Mouse (Mus musculus): ENCODE measurements around the gene Mitf.

Mitf gene

DNA sequence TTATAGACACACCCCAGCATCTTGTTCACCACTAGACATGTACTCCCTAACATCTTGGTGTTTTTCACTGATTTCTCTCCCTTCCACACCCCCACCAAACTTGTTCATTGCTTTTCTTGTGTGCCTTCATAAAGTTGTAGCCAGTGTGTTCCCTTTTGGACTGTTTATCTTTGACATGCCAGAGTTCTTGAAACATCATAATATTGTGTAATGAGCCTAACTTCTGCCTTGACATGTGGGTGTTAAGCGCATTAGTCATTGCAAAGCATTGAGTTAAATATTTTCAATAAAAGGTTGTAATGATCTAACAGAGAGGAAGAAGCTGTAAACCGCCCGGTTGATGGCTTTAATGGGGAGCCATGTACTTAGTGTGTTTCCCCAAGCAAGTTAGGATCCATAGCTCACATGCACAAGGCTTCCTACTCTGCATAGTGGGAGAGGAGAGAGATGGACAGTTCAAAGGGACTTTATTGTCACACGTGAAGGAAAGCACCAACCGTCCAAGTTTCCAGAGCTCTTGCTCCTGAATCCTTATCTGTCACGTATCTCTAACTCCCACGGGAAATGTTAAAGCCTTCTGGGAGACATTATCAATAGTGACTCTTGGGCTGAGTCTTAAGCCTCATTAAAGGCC, 19.9 kb downstream of the Mitf start:
- DNase-seq (ENCODE audit: low spot score), result no peak

DNA sequence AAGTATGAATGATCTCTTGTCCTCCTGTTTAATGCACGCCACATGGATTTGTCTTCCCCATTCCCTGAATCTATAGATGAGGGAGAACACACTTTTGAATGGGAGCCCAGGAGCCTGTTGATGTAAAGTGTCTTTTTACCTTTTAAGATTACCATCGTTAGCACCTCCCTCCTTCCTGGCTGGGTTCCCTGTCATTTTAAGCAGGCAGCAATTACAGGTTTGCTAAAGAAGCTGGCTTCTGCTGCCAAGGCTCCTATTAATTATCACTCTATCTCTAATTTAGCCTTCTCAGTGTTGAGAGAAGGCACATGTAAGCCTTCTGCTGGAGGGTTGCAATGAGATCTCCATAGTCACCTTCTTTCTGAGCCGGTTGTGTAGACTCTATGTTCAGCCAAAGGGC, 21.2 kb downstream of the Mitf start:
- no peak for DNase-seq (ENCODE audit: low spot score)

DNA sequence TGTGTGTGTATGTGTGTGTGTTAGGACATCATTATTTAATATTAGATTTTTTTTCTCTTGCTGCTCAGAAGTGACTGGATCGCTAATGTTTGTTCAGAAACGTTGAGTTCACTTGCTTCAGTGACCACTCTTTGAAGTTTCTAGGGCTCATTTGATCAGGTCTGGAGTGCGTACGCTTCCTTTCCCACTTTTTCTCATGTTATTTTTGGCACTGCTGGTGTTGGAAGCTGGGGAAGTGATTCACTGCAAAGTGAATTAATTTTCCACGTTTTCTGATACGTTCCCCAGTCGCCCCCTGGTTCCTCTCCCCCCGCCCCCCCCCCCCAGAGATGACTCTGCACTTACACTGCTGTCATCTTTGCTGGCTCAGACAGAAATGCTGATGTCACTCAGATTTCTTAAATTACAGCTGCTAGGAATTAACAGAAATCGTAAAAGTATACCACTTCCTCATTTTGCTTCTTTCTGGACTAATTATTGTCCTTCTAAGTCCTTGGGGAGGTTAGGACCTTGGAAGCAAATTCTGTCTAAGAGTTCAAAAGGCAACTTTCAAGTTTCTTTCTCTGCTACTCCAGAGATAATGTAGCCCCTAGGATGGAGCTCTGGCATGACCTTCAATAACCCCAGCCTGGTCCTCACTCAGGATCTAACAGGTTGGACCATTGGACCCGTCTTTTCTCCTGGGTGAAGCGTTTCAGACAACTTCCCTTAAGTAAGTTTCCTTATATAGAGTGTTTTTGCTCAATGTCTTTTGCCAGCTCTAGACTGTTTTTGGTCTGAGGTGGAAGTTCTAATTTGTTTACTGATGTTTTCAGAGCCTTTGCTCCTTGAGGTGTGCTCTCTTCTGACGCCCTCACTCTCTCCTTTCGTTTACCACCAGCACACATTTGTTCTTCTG, 22.2 kb downstream of the Mitf start:
- DNase-seq (ENCODE audit: low spot score), result no peak

DNA sequence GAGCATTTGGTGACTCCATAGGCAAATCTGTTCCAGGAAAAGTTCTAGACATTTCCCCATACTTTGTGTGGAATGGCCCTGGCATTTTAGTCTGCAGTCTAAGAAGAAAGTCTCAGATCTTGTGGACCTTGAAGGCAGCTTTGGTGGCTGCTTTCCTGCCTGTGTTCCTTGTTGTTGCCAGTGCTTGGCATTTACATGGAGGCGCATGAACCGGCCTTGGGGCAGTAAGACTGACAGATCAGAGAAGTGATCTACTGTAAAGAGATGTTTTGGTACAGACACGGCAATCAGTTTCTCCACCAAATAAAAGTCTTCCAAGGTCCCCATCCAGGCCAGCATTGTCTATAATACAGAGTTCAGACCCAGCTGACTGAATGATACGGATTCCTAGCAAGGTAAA, 25.6 kb downstream of the Mitf start:
- no peak for DNase-seq (ENCODE audit: low spot score)

DNA sequence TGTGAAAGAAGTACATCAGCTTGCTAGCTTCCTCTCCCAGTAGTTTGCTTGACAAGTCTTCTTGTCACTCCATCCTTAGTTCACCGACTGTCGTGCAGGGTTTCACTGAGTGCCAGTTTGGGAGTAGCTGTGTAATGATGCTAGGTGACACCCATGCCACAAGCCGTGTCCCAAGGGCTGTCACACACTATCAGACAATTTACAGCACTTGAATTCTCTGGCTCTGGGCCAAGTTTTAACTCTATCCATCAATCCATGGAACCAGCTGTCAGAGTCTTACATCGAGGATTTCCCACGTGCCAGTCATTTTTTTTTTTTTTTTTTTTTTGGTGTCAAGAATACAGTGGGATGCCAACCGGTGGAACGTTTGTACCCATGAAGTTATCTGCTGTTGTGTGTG, 29.3 kb downstream of the Mitf start:
- no peak for DNase-seq (ENCODE audit: low spot score)

DNA sequence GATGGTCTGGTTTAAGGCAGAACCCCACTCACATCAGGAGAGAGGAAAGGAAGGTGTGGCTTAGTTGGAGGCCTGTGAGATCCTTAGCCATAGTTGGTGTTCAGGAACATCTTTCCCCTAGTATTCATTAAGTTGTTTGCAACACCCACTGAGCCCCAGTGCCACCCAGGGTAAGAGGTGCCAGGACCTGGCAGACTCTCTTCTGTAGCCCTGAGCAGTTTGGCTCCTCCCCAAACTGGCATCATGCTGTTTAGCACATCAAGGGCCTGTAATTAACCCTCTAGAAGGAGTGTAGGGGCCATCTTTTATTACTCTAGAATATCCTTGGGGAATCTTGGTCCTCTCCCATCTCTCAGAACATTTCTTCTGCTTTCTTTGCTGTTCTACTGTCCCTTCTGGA, 30.9 kb downstream of the Mitf start:
- no peak for DNase-seq (ENCODE audit: low spot score)

DNA sequence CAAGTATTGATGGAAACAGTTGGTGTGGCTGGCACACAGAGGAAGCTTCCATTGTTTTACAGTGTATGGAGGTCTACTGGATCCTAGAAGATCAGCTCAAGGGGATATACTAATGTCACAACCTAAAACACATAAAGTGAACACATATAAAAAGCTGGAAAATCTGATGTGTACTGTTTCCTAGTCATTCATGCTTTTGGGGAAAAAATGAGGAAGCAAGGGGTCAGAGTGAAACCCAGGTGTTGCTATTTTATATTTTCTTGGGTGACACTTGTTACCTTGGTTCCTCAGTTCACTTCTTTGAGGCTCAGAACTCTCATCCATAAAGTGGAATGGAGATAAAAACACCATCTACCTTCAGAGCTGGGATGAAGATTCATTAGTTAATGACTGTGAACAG, 32.7 kb downstream of the Mitf start:
- no peak for DNase-seq (ENCODE audit: low spot score)

DNA sequence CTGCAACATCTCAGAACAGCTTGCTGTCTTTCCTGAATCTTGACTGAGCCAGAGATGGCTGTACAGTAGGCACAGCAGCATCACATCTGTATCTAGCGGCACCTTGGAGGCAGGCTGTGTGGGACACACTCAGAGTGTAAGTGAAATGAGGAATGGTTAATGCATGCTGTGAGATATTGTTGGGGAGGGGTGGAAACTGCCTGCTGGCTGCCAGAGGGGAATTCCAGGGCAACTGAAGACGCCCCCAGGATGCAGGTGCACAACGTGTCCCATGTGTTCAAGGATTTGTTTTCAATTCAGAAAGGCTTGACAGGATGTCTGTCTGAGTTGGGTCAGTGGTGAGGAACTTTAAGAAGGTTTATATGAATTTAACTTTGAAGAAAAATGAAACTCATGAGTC, 37.3 kb downstream of the Mitf start:
- no peak for DNase-seq (ENCODE audit: low spot score)

DNA sequence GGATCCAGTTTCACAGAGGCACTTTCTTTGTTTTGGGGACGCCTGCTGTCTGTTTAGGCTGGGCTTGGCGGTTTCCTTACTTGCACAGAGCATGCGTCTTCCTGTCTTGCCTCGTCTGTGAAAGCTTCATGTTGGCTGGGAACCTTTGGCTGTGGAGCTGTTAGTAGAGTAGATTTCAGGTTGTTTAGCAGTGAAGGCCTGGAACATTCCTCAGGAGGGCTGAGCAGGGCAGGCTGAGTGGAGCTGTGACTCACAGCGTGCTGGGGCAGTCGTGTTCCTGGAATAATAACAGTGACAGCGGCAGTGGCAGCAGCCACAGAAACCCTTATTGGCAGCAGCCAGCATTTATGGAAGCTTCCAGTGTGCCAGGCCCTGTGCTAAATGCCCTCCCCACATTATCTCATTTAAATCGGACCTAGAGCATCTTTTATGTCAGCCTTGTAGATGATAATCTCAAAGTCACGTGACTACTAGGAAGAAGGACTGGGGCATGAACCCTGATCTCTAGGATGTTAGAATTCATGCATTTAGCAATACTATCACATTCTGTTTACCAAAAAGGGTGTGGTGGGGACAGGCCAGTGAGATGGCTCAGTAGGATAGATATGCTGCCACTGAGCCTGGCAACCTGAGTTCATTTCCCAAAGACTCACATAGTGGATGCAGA, 41.5 kb downstream of the Mitf start:
- no peak for DNase-seq (ENCODE audit: low spot score)

DNA sequence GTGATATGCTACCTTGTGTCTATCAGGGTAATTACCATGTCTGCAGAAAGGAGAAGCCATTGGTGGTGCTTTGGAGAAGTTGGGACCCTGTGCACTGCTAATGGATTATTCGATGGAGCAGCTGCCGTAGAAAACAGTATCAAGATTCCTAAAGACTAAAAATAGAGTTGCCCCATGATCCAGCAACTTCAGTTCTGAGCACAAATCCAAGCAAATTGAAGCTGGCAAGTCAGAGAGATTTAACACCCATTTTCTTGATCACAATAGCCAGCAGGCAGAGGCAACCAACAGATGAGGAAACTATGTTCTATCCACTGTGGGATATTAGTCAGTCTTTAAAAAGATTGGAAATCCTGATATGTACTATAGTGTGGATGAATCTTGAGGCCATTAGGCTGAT, 47.4 kb downstream of the Mitf start:
- no peak for DNase-seq (ENCODE audit: low spot score)

DNA sequence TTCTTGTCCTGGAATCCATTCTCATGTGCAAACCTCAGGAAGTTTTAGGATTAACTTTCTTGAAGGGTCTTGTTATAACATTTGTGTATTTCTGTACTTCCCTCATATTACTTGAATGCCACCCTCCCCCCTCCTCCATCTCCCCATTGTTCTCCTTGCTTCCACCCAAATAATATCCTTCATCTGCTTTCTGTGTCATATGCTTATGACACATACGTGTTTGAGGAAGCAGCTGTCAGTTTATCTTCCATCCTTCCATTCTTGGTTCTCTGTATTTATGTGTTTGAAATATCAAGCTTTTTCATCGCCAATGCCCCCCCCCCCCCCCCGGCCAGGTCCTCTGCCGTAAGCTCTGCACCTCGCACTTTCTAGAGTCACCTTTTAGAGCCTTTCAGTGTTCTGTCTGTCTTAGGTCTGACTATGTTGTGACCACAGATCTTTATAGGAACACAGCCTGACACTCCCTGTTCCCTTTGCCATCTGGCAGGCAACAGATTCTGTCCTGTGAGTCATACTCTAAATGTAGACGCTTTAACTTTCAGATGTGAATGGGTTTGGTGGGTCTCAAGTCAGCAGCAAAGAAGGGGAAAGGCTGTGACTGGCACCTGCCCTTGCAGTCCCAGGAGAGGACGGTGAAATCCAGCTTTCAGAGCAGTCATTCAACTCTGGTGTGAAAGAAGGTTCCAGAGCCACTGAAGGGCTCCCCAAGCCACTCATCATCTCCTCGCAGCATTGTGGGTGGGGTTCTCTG, 48.7 kb downstream of the Mitf start:
- DNase-seq (ENCODE audit: low spot score), result no peak

DNA sequence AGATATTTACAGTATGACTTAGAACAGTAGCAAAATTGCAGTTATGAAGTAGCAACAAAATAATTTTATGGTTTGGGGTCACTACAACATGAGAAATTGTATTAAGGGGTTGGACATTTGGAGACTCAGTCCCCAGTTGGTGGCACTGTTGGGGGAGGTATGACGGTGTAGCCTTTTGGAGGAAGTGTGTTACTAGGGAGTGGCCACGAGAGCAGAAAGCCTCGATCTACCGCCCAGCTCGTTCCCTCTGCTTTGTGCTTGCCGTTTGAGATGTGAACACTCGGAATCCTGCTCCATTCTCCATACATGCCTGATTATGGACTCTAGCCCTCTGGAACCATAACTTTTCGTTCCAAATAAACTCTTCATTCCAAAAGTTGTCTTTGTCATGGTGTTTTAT, 49.6 kb downstream of the Mitf start:
- no peak for DNase-seq (ENCODE audit: low spot score)

DNA sequence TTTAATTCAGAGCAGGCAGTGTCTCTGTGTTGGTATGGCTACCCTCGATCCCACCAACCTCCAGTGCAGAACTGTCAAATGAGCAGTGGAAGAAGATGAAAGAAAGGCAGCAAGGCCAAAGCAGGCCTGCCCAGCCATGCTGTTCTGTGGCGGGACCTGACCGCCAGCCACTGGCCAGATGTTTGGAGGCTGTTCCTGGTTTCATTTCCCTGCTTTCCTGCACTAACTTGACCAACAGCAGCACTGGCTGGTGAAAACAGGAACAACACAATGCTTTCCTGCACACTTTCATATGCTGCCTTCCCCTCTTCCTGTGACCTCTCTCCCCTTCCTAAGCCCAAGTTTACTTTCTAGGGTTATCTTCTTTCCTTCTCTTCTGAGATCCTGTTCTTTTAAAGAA, 50.8 kb downstream of the Mitf start:
- no peak for DNase-seq (ENCODE audit: low spot score)

DNA sequence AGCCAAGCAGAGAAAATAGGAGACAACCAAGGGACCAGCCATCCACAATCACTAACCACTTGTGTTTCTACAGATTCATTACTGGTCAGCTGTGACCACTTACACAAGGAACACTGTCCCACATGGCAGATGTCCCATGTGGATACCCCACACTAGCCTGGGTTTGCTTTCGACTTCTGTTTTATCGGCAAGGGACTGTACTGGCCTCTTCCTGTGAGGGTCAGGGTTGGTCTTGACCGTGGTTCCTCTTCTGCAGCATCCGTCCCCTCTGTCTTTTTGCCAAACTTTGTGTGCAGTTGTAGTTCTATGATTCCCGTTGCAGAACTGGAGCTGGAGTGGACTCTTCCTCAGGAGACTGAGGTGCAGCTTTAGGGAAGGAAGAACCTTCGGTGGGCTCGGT, 59.7 kb downstream of the Mitf start:
- DNase-seq (ENCODE audit: low spot score), result no peak

DNA sequence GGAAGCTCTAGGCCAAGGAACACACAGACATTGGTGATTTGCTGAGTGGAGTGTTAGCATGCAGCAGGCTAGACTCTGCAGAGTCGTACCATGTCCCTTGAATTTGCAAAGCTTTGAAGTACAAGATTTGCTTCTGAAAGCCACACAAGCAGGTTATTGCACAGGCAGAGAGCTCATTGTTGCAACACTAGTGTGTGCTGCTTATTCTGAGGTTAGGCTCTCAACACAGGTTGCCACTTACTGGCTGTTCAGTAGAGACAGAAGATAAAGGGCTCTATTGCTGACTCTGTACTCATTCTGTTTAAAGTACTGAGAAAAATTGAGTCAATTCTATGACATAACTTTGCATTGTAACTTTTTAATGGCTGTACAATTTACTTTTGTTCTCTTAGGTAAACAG, 61.2 kb downstream of the Mitf start:
- DNase-seq (ENCODE audit: low spot score), result no peak

DNA sequence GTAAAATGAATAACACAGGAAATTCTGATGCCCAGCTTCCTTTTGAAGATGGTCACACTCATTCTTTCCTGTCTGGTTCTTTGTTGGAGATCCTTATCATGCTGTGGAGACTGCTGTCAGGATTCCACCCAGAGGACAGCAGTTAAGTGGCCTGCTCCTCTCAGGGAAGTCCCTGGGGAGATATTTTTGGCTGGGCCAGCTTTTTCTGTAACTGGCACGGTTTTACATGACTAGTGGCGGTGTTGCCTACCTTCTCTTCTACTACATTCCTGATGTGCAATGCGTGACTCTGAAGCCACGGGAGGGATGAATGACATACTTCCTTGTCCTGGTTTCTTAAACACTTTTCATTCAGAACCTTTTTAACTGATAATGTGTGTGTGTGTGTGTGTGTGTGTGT, 63.1 kb downstream of the Mitf start:
- no peak for DNase-seq (ENCODE audit: low spot score)

DNA sequence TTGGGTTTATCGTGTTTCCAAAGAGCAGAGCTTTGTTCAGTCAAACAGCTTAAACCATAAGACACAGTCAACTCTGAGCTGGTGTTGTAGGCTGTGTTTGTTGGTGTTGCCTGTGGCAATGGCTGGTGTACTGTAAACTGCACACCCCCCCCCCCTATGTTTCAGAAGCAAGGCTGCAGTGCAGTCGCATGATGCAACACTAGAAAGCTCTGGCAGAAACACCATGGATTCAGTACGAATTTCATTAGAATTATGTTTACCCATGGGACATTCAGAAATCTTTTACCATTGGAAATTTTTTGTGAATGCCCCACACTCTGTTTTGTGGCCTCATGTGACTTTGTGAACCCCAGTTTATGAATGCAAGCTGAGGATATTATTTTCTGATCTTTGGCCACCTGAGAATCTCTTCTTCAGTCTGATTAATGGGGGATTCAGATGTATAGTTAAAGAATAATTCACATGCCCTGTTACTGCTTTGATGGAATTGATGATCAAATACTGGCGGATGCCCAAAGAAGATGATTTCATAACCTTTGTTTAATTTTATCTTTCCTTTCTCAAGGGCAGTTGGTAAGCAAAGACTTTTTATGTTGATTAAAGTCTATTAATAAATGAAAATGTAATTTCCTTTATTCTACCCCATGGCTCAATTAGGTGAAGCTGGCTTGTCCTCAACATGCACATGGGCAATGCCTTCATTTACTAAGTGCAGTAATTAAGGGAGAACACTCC, 64.6 kb downstream of the Mitf start:
- no peak for DNase-seq (ENCODE audit: low spot score)

DNA sequence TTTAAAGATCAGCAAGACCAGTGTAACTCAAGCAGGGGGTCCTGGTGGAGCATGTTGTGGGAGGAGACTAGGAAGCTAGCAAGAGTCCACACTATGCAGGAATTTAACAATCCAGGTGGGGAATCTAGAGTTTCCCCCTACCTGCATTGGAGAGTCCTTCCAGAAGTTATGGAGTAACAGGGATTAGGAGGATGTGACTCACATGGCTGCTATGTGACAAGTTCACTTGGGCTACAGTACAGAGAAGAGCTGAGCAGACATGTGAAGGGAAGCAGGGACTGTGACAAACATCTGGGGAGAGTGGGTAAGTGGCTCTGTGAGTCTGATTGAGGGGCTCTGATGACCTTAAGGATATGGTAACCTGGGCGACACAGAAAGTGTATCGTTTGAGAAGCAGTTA, 66.2 kb downstream of the Mitf start:
- no peak for DNase-seq (ENCODE audit: low spot score)

DNA sequence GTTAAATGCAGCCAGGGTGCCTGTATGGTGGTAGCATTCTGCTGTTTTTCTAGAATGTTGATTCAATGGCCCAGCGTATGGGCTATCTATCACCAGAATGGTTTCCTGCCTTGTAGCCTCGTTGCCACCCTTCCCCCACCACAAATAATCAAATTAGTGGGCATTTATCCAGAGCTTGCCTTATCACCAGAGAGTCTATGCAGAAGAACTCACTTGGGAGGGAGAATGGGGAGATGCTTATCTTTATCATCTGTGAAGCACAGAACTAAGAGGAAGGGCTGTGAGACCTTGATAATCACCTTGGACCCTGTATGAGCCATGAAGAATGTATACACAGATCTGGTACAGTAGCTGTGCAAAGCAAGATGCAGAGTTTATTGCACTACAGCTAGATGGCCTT, 70.1 kb downstream of the Mitf start:
- DNase-seq (ENCODE audit: low spot score), result no peak

DNA sequence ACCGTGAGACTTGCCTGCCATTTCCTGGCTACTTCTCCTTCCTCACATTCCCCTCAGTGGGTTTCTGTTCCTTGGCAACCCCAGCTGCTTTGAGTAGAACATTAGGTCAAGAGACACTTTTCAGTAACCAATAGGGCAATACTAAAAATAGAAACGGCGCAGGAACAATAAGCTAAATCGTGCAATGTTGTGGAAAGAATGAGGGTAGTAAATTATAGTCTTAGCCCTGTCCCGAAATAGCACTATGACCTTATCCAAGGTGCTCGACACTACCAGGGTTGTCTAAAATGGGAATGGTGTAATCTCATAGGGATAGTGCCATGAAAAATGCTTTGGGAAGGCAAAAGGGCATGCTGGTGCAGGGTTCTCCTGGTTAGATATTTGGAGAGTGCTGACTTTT, 70.6 kb downstream of the Mitf start:
- no peak for DNase-seq (ENCODE audit: low spot score)

DNA sequence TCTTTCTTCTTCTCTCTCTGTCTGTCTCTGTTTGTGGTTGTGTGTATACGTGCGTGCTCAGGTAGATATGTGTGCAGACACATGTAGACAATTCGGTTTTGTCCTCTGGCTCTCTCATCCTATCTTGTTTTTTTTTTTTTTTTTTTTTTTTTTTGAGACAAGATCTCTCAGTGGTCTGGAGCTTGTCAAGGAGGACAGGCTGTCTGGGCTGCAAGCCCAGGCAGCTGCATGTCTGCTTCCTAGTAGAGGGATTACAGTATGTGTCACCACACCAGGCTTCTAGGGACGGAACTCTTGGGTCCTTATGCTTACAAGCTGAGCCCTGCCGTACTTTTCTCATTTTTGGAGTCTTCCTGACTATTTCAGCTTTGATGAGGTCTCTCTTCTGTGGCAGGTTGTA, 73.5 kb downstream of the Mitf start:
- DNase-seq (ENCODE audit: low spot score), result no peak

DNA sequence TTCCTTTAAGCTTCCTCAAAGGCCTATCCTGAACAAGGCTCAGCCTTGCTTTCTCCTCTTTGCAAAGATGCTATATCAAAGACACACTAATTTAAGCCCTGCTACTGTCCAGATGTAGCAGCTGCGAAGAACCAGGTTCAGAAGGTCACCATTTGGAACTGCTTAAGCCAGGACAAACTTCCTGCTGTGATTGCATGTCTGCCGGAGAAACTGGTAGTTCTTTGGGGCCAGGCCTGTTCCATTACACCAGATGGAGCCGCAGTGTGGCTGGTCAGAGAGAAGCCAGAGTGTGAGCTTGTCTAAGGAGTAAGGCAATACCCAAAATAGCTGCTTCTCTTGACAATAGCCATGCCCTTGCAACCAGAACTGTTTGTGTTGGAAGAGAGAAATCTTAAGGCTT, 75.1 kb downstream of the Mitf start:
- DNase-seq (ENCODE audit: low spot score), result no peak
